Mouse (Mus musculus) intestine, embryonic 15.5 days (tissue): ENCODE results near the gene Spata31. TPM values are rescaled to one million over a fixed set of nuclear protein-coding genes. Genes with fewer than 3 reads are reported as not detected.

Experiments
- ATAC-seq: fragments of 200-750 bp; cut with Nextera tagmentation; 2 replicates; pipeline ENCODE4 v1.8.0; 2017; ENCODE audit warnings: moderate TSS enrichment, moderate library complexity
- H3K27ac ChIP-seq: fragments of 300-500 bp; sonication (generic); 2 replicates; pipeline ENCODE4 v1.5.1; 2015; ENCODE audit warnings: mild to moderate bottlenecking, inconsistent platforms
- H3K27me3 ChIP-seq: fragments of 300-500 bp; sonication (generic); replicated peaks from 2 replicates; pipeline ENCODE4 v1.6.1; 2015; ENCODE audit warnings: inconsistent platforms
- H3K36me3 ChIP-seq: fragments of 300-500 bp; sonication (generic); 2 replicates; pipeline ENCODE4 v1.6.1; 2015; ENCODE audit warnings: inconsistent platforms
- H3K4me1 ChIP-seq: fragments of 300-500 bp; sonication (generic); replicated peaks from 2 replicates; pipeline ENCODE4 v1.6.1; 2015; ENCODE audit warnings: inconsistent platforms
- H3K4me2 ChIP-seq: fragments of 300-500 bp; sonication (generic); replicated peaks from 2 replicates; pipeline ENCODE4 v1.6.1; 2015; ENCODE audit warnings: mild to moderate bottlenecking, inconsistent platforms
- H3K4me3 ChIP-seq: fragments of 300-500 bp; sonication (generic); replicated peaks from 2 replicates; pipeline ENCODE4 v1.5.1; 2015; ENCODE audit warnings: inconsistent platforms
- H3K9ac ChIP-seq: fragments of 300-500 bp; sonication (generic); 2 replicates; pipeline ENCODE4 v1.6.1; 2015; ENCODE audit warnings: inconsistent platforms
- H3K9me3 ChIP-seq: fragments of 300-500 bp; sonication (generic); 2 replicates; pipeline ENCODE4 v1.6.1; 2016; ENCODE audit warnings: inconsistent platforms
- WGBS: fragments of 180-500 bp; shearing (Covaris S2); methylation state at CpG from one replicate; pipeline ENCODE4 v1.1.7; 2015; 5-methylcytosine and 5-hydroxymethylcytosine counted together
- polyA plus RNA-seq: library from polyadenylated mRNA; unstranded; fragments of >200 nt; fragmentation: Nextera tagmentation; extraction: Ambion mirVana; gene quantifications from 2 replicates; pipeline ENCODE4 v1.2.1, GENCODE M21; 2015

Gene Spata31
- polyA plus RNA-seq, result not detected in 2 replicates

- H3K4me3 ChIP-seq, result no peak within 1 kb of the TSS
- no peak for ATAC-seq
- H3K36me3 ChIP-seq, result no peaks in the 10 kb centered on the region
- 88% methylated on average over 1 of the region's 1 CpGs for WGBS
- no peaks in the 10 kb centered on the region for H3K9me3 ChIP-seq
- no peak within 1 kb of the TSS for H3K27ac ChIP-seq
- no peak within 1 kb of the TSS for H3K4me2 ChIP-seq
- H3K4me1 ChIP-seq, result no peaks in the 10 kb centered on the region
- H3K9ac ChIP-seq, result no peak within 1 kb of the TSS
- H3K27me3 ChIP-seq, result no peaks in the 10 kb centered on the region
These were observed at the start of gene Spata31 for GRCm38 (mm10) chr13:64917191-64917590. Gene Spata31 (plus strand): TSS chr13:64917406.

GRCm38 (mm10) chr13:64903132-64903531 lies 14.1 kb upstream of the Spata31 start:
- Histone ChIP-seq H3K4me2 (no peak overlapping the region), H3K4me3 (no peak overlapping the region), H3K27me3 (no peaks in the 10 kb centered on the region), H3K36me3 (no peaks in the 10 kb centered on the region), H3K9ac (no peak overlapping the region), H3K4me1 (no peaks in the 10 kb centered on the region), H3K9me3 (no peaks in the 10 kb centered on the region), H3K27ac (no peak overlapping the region)
- no peak for ATAC-seq
- 48% methylated on average over 1 of the region's 1 CpGs for WGBS

- Histone ChIP-seq H3K27me3 (no peaks in the 10 kb centered on the region), H3K9me3 (no peaks in the 10 kb centered on the region), H3K27ac (no peak within 1 kb of the TSS), H3K36me3 (no peaks in the 10 kb centered on the region), H3K4me1 (no peaks in the 10 kb centered on the region), H3K9ac (no peak within 1 kb of the TSS; the same call in 1 of the 2 replicates), H3K4me2 (peak within 1 kb of the TSS; percentile 52), H3K4me3 (peak within 1 kb of the TSS; percentile 23; the same call in 1 of the 2 replicates)
- ATAC-seq, result peak; percentile 80; the same call in 1 of the 2 replicates
- 8% methylated on average over 16 of the region's 16 CpGs for WGBS
These were observed 13.5 kb upstream of the Spata31 start, which contains the start of gene Cntnap3 for GRCm38 (mm10) chr13:64903585-64904208. Gene Cntnap3 (minus strand): TSS chr13:64903955.

Other genes with a start within 250 kb of the Spata31 start
- gene Cntnap3, start 13.5 kb upstream of the Spata31 start, polyA plus RNA-seq, result 0.97 and 1.2 TPM in 2 replicates
- gene Spata31d1c, start 115.7 kb downstream of the Spata31 start, polyA plus RNA-seq, result not detected in 2 replicates
- not detected in 2 replicates for gene Prss47, start 135.4 kb downstream of the Spata31 start, polyA plus RNA-seq
- 53.0 and 60.1 TPM in 2 replicates for gene Mfsd14b, start 195.6 kb downstream of the Spata31 start, polyA plus RNA-seq
- gene Olfr465-ps1, start 220.7 kb downstream of the Spata31 start, polyA plus RNA-seq, result not detected in 2 replicates
- gene Olfr466, start 232.8 kb downstream of the Spata31 start, polyA plus RNA-seq, result not detected in 2 replicates